Mouse (Mus musculus) G1E (cell line): ENCODE data around the gene Sntb2.

Experiments used
- CTCF ChIP-seq: IDR thresholded peaks from 2 replicates; pipeline ENCODE4 v1.5.1; 2012; ENCODE audit warnings: low read depth, low read length, inconsistent platforms, mixed read lengths
- GATA1 ChIP-seq: IDR thresholded peaks from 2 replicates; pipeline ENCODE4 v1.6.1; 2012; ENCODE audit warnings: borderline replicate concordance, low read length, inconsistent platforms, mixed read lengths
- GATA2 ChIP-seq: IDR thresholded peaks from 2 replicates; pipeline ENCODE4 v1.6.1; 2012; ENCODE audit warnings: low read depth, low read length, inconsistent platforms, borderline replicate concordance
- POLR2AphosphoS5 ChIP-seq: IDR thresholded peaks from 2 replicates; pipeline ENCODE4 v1.6.1; 2012; ENCODE audit warnings: low read depth, low read length, inconsistent platforms; ENCODE audit not compliant: insufficient replicate concordance
- TAL1 ChIP-seq: conservative IDR thresholded peaks from 2 replicates; pipeline ENCODE4 v1.6.1; 2012; ENCODE audit warnings: low read depth, low read length, inconsistent platforms, mixed read lengths

- TF ChIP-seq CTCF (no peak), GATA1 (no peak), POLR2AphosphoS5 (no peak), TAL1 (no peak), GATA2 (no peak)
Measured at GRCm38 (mm10) chr8:106899473-106899872, 36.1 kb upstream of the Sntb2 start.
